Mouse (Mus musculus): Measurements from ENCODE around the gene Snapc5. TPM values are rescaled to one million over a fixed set of nuclear protein-coding genes. Genes with fewer than 3 reads are reported as not detected.

Snapc5 gene
- 29.6 TPM for total RNA-seq (2023)

DNA sequence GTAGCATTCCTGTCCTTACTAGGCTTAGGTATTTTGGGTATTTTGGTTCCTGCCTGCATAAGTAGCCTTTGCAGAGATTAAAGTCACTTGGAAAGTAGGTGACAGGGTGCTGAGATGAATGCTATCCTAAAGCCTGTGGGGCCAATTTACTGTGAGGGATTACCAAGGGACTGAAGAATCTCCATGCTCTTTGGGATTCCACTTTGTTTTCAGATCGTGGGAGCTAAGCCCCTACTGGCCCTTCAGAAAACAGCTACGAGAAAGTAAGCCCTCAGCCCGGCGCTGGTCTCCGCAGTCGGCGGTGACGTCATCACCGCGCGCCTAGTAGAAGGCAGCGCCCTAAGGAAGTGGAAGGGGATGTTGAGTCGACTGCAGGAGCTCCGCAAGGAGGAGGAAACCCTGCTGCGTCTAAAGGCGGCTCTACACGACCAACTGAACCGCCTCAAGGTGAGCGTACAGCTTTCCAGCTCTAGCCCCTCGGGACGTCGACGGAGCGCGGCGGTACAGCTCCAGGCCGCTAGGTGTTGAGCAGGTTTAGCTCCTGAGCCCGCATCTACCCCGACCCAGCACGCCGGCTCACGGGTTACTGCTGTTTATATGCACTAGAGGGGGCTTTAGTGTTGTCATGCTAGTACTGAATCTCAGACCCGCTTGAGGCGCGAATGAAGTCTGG is at the start of gene Snapc5:
Gene Snapc5 (plus strand): TSS at position 301 of the 673 bp plus-strand sequence.

DNA sequence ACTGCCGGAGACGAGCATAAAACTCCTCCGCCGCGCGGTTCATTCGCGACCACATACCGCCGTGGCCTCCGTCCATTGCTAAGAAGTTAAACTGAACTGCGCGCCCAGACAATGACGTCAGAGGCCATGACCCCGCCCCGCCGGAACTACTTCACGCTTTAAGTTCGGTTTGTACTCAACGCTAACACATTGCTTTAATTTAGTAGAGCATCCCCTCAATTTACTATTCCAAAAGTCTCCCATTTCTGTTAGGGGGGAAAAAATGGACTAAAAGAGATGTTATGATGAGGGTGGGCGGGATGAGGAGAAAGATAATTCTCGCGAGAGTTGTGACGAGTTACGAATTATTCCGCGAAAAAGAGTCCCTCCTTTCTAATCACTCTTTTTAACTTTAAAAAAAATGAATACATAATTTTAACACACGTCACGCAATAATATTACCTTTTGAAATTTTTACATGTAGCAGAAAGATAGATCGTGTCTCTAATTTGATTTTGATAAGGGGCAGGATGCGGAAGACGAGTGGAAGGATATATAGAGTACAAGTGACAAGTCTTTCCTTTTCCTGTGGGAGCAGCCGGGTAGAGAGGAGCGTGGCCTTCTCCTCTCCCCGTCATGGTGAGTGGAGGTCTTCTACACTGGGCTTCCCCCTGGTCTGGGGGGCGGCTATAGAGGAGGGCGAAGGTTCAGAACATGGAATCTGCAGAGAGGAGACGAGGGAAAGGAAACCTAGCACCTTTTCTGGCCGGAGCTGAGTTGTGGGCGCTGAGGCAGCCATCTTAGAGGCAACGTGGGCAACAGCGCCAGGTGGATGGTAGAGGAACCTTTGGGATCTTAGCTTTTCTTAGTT is 6.0 kb upstream of the Snapc5 start, which contains the start of the genes Zwilch and Rpl4:
Gene Zwilch (minus strand): TSS at position 289 of the 850 bp plus-strand sequence.
Gene Rpl4 (plus strand): TSS at position 560 of the 850 bp plus-strand sequence.

Other genes starting within 250 kb of the Snapc5 start
- gene Smad6, start 157.2 kb upstream of the Snapc5 start, total RNA-seq (2023), result not detected
- not detected for gene Lctl, start 62.1 kb upstream of the Snapc5 start, total RNA-seq (2023)
- gene Zwilch, start 6.2 kb upstream of the Snapc5 start, total RNA-seq (2023), result 7.4 TPM
- gene Rpl4, start 5.9 kb upstream of the Snapc5 start, total RNA-seq (2023), result 2,253 TPM
- gene Uchl4, start 55.9 kb downstream of the Snapc5 start, total RNA-seq (2023), result 0.74 TPM
- gene Map2k1, start 74.4 kb downstream of the Snapc5 start, total RNA-seq (2023), result 57.3 TPM
- gene Tipin, start 102.3 kb downstream of the Snapc5 start, total RNA-seq (2023), result 12.8 TPM
- 23.5 TPM for gene Dis3l, start 162.0 kb downstream of the Snapc5 start, total RNA-seq (2023)
- not detected for gene Megf11, start 206.4 kb downstream of the Snapc5 start, total RNA-seq (2023)